Mouse (Mus musculus): ENCODE results near the gene Sec11a.

- TF ChIP-seq POLR2A (IDR thresholded peaks at IDR 0.05; ENCODE audit: low read depth, low read length): no peak
- TF ChIP-seq CTCF (conservative IDR thresholded peaks at IDR 0.05; ENCODE audit: insufficient read depth, insufficient read length, low read depth, low read length): no peak
These were observed 24.5 kb upstream of the Sec11a start for GRCm38 (mm10) chr7:80972082-80972481.
